Mouse (Mus musculus) lung, postnatal 0 days (tissue): ENCODE results near the gene Gm45837.

ENCODE experiments used
- CTCF ChIP-seq: IDR thresholded peaks from 2 replicates; pipeline ENCODE4 v1.5.1; 2016; ENCODE audit warnings: antibody characterized with exemption, mild to moderate bottlenecking
- EP300 ChIP-seq: IDR thresholded peaks from 2 replicates; pipeline ENCODE4 v1.6.1; 2016; ENCODE audit warnings: antibody characterized with exemption, mild to moderate bottlenecking, control low read depth

GRCm38 (mm10) chr7:101383756-101384155 is 26.9 kb upstream of the Gm45837 start:
- TF ChIP-seq CTCF (no peak), EP300 (no peak)
